ENCODE assay signal across 28 mouse cellular contexts in the genomic region with DNA sequence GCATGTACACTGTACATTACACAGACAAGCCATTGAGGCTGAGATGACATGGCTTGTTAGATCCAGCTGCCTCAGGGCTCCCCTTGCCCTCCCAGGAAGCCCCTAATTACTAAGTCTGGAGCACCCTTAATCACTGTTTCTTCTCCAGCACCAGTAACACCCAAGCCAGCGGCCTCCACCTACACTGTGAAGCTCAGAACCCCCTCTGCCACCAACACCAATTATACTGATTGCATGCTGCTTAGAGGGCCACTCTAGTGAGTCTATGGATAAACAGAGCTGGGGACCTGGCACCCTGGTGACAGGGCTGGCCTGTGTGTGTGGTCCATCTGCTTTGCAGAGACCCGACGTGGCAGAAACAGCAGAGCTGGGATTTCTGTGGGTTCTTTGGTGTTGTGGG. TPM values are rescaled to one million over a fixed set of nuclear protein-coding genes. Genes with fewer than 3 reads are reported as not detected.
A peak's percentile ranks its signal among the peaks of the same experiment; 100 is the strongest.
DNase-seq lines count a peak whose midpoint lies in the region; ATAC-seq and TF ChIP-seq lines count a peak whose summit lies in the region.
"Had no signal": no experiment of that assay in that cellular context is flagged by ENCODE, and none has a peak within 500 bp of the region (broad histone marks: within the 10 kb centered on the region; RNA-seq: fewer than 3 reads in every experiment).

No protein-coding gene starts in this region.

- no peak overlapping the region for H3K4me3 ChIP-seq in forebrain, postnatal 0 days (ENCODE audit: low read depth, low read length)
- H3K4me3 ChIP-seq in forebrain, embryonic 15.5 days = no peak overlapping the region
- H3K4me3 ChIP-seq: embryonic facial prominence, embryonic 10.5 days; embryonic facial prominence, embryonic 12.5 days; forebrain, embryonic 13.5 days had no signal

- no peaks in the 10 kb centered on the region for H3K4me1 ChIP-seq in forebrain, postnatal 0 days (ENCODE audit: insufficient read depth)
- H3K4me1 ChIP-seq in forebrain, embryonic 15.5 days = no peaks in the 10 kb centered on the region
- H3K4me1 ChIP-seq: embryonic facial prominence, embryonic 12.5 days; forebrain, embryonic 13.5 days had no signal

- no peak for DNase-seq in forebrain, postnatal 0 days
- peak; percentile 15 for DNase-seq in brain, embryonic 14.5 days (ENCODE audit: low read depth)
- DNase-seq in retina, embryonic 14.5 days (ENCODE audit: low spot score) = peak; percentile 30
- no peak for DNase-seq in kidney, adult 11 months
- no peak for DNase-seq in cerebellum, postnatal 10 days
- DNase-seq: adrenal gland, adult 8-10 months; adrenal gland, postnatal 14 days; adrenal gland, postnatal 36 days; B cell, adult 2 months; cerebellum, adult 11 months; cerebellum, adult 18-20 months; cerebellum, adult 8-10 months; cerebellum, adult 9-11 months; cerebellum, postnatal 25 days had no signal

- H3K27ac ChIP-seq in forebrain, postnatal 0 days (ENCODE audit: low read depth, low read length) = no peak overlapping the region
- H3K27ac ChIP-seq in forebrain, embryonic 15.5 days (replicated peaks) = no peak overlapping the region
- H3K27ac ChIP-seq: embryonic facial prominence, embryonic 10.5 days; embryonic facial prominence, embryonic 12.5 days; forebrain, embryonic 13.5 days had no signal

- H3K36me3 ChIP-seq in forebrain, postnatal 0 days (ENCODE audit: insufficient read depth) = no peaks in the 10 kb centered on the region
- no peaks in the 10 kb centered on the region for H3K36me3 ChIP-seq in forebrain, embryonic 15.5 days
- H3K36me3 ChIP-seq: embryonic facial prominence, embryonic 10.5 days; embryonic facial prominence, embryonic 12.5 days; G1E had no signal

- peak; percentile 51 for ATAC-seq in forebrain, postnatal 0 days
- ATAC-seq in forebrain, embryonic 15.5 days (replicated peaks) = no peak
- ATAC-seq: activated CD4-positive, CD25-positive, alpha-beta regulatory T cell, adult 4 months; CD4-positive, CD25-positive, alpha-beta regulatory T cell, adult 4 months; forebrain, embryonic 13.5 days; forebrain, embryonic 16.5 days; Patski had no signal

- TF ChIP-seq CTCF in forebrain, postnatal 0 days (IDR thresholded peaks at IDR 0.05; ENCODE audit: low read depth) = no peak
- no peak for TF ChIP-seq CTCF in brain, embryonic 14.5 days (IDR thresholded peaks at IDR 0.05; ENCODE audit: borderline replicate concordance, extremely low read depth, insufficient read depth, insufficient read length)

- H3K9me3 ChIP-seq in forebrain, postnatal 0 days (ENCODE audit: low read length) = no peaks in the 10 kb centered on the region
- no peaks in the 10 kb centered on the region for H3K9me3 ChIP-seq in forebrain, embryonic 15.5 days
- H3K9me3 ChIP-seq: embryonic facial prominence, embryonic 10.5 days; embryonic facial prominence, embryonic 12.5 days; forebrain, embryonic 13.5 days had no signal

- no peak overlapping the region for H3K9ac ChIP-seq in forebrain, postnatal 0 days
- H3K9ac ChIP-seq in forebrain, embryonic 15.5 days (replicated peaks) = no peak overlapping the region
- H3K9ac ChIP-seq: embryonic facial prominence, embryonic 12.5 days; forebrain, embryonic 13.5 days had no signal

- TF ChIP-seq POLR2A in brain, embryonic 14.5 days (IDR thresholded peaks at IDR 0.05; ENCODE audit: borderline replicate concordance, extremely low read depth, insufficient read depth, insufficient read length, poor library complexity, severe bottlenecking) = no peak

- no peak overlapping the region for H3K4me2 ChIP-seq in forebrain, postnatal 0 days (ENCODE audit: low read depth)
- no peak overlapping the region for H3K4me2 ChIP-seq in forebrain, embryonic 15.5 days (replicated peaks)
- H3K4me2 ChIP-seq: embryonic facial prominence, embryonic 12.5 days; forebrain, embryonic 13.5 days had no signal

- H3K27me3 ChIP-seq in forebrain, postnatal 0 days (ENCODE audit: insufficient read depth, low read length) = no peaks in the 10 kb centered on the region
- H3K27me3 ChIP-seq in forebrain, embryonic 15.5 days = no peaks in the 10 kb centered on the region
- H3K27me3 ChIP-seq: embryonic facial prominence, embryonic 12.5 days; forebrain, embryonic 13.5 days; Patski had no signal

- WGBS in forebrain, postnatal 0 days = 57% methylated on average over 3 of the region's 3 CpGs
- WGBS in forebrain, embryonic 15.5 days = 38% methylated on average over 3 of the region's 3 CpGs

RNA-seq across cellular contexts. Expression of gene Krt82, which starts 6.0 kb away (rescaled TPM):
- total RNA-seq in forebrain, postnatal 0 days (2014; rRNA removed) = not detected in 2 replicates
- not detected in 2 replicates for polyA plus RNA-seq in forebrain, postnatal 0 days (2015; fragmentation: Nextera tagmentation; extraction: Ambion mirVana)
- polyA plus RNA-seq in forebrain, embryonic 15.5 days (2015; fragmentation: Nextera tagmentation; extraction: Ambion mirVana) = not detected in 2 replicates
- polyA plus RNA-seq in brain, embryonic 14.5 days (2012; rRNA removed) = not detected in 2 replicates
- total RNA-seq: adrenal gland, adult 18-20 months; adrenal gland, adult 8-10 months; adrenal gland, postnatal 14 days; adrenal gland, postnatal 36 days; CH12.LX; G1E had no signal
- polyA plus RNA-seq: activated CD4-positive, CD25-positive, alpha-beta regulatory T cell, adult 4 months; CD4-positive, CD25-positive, alpha-beta regulatory T cell, adult 4 months; cortical plate, adult 2 months; embryonic facial prominence, embryonic 10.5 days; embryonic facial prominence, embryonic 12.5 days; forebrain, embryonic 11.5 days; forebrain, embryonic 13.5 days; forebrain, embryonic 16.5 days; G1E; Patski had no signal

RNA-seq across cellular contexts. Expression of gene Krt84, which starts 11.9 kb away (rescaled TPM):
- not detected in 2 replicates for total RNA-seq in forebrain, postnatal 0 days (2014; rRNA removed)
- polyA plus RNA-seq in forebrain, postnatal 0 days (2015; fragmentation: Nextera tagmentation; extraction: Ambion mirVana) = not detected in 2 replicates
- polyA plus RNA-seq in forebrain, embryonic 15.5 days (2015; fragmentation: Nextera tagmentation; extraction: Ambion mirVana) = not detected in 2 replicates
- polyA plus RNA-seq in brain, embryonic 14.5 days (2012; rRNA removed) = not detected in 2 replicates
- total RNA-seq: adrenal gland, adult 18-20 months; adrenal gland, adult 8-10 months; adrenal gland, postnatal 14 days; adrenal gland, postnatal 36 days; CH12.LX had no signal
- polyA plus RNA-seq: activated CD4-positive, CD25-positive, alpha-beta regulatory T cell, adult 4 months; CD4-positive, CD25-positive, alpha-beta regulatory T cell, adult 4 months; cortical plate, adult 2 months; embryonic facial prominence, embryonic 10.5 days; embryonic facial prominence, embryonic 14.5 days; forebrain, embryonic 11.5 days; forebrain, embryonic 13.5 days; forebrain, embryonic 16.5 days; G1E; Patski had no signal

RNA-seq across cellular contexts. Expression of gene Krt90, which starts 18.3 kb away (rescaled TPM):
- 0.29 TPM in 1 of 2 replicates, not detected in the other for total RNA-seq in forebrain, postnatal 0 days (2014; rRNA removed)
- polyA plus RNA-seq in forebrain, postnatal 0 days (2015; fragmentation: Nextera tagmentation; extraction: Ambion mirVana) = 0.10 and 0.29 TPM in 2 replicates
- 0.09 TPM in 1 of 2 replicates, not detected in the other for polyA plus RNA-seq in forebrain, embryonic 15.5 days (2015; fragmentation: Nextera tagmentation; extraction: Ambion mirVana)
- 0.10 and 0.11 TPM in 2 replicates for polyA plus RNA-seq in brain, embryonic 14.5 days (2012; rRNA removed)
- total RNA-seq: adrenal gland, adult 18-20 months; adrenal gland, adult 8-10 months; adrenal gland, postnatal 14 days; adrenal gland, postnatal 36 days; CH12.LX; G1E had no signal
- polyA plus RNA-seq: activated CD4-positive, CD25-positive, alpha-beta regulatory T cell, adult 4 months; CD4-positive, CD25-positive, alpha-beta regulatory T cell, adult 4 months; cortical plate, adult 2 months; forebrain, embryonic 13.5 days; G1E had no signal

RNA-seq across cellular contexts. Expression of gene Gm49425, which starts 27.4 kb away (rescaled TPM):
- not detected in 2 replicates for total RNA-seq in forebrain, postnatal 0 days (2014; rRNA removed)
- polyA plus RNA-seq in forebrain, postnatal 0 days (2015; fragmentation: Nextera tagmentation; extraction: Ambion mirVana) = not detected in 2 replicates
- polyA plus RNA-seq in forebrain, embryonic 15.5 days (2015; fragmentation: Nextera tagmentation; extraction: Ambion mirVana) = not detected in 2 replicates
- polyA plus RNA-seq in brain, embryonic 14.5 days (2012; rRNA removed) = not detected in 2 replicates
- total RNA-seq: adrenal gland, adult 18-20 months; adrenal gland, adult 8-10 months; adrenal gland, postnatal 14 days; adrenal gland, postnatal 36 days; CH12.LX; G1E had no signal
- polyA plus RNA-seq: activated CD4-positive, CD25-positive, alpha-beta regulatory T cell, adult 4 months; CD4-positive, CD25-positive, alpha-beta regulatory T cell, adult 4 months; cortical plate, adult 2 months; embryonic facial prominence, embryonic 10.5 days; embryonic facial prominence, embryonic 12.5 days; forebrain, embryonic 11.5 days; forebrain, embryonic 13.5 days; forebrain, embryonic 16.5 days; G1E; Patski had no signal

RNA-seq across cellular contexts. Expression of gene Krt75, which starts 29.2 kb away (rescaled TPM):
- 0.10 and 0.15 TPM in 2 replicates for total RNA-seq in forebrain, postnatal 0 days (2014; rRNA removed)
- polyA plus RNA-seq in forebrain, postnatal 0 days (2015; fragmentation: Nextera tagmentation; extraction: Ambion mirVana) = 0.05 and 0.19 TPM in 2 replicates
- polyA plus RNA-seq in forebrain, embryonic 15.5 days (2015; fragmentation: Nextera tagmentation; extraction: Ambion mirVana) = 0.08 TPM in 1 of 2 replicates, not detected in the other
- 0.06 and 0.07 TPM in 2 replicates for polyA plus RNA-seq in brain, embryonic 14.5 days (2012; rRNA removed)
- total RNA-seq: adrenal gland, adult 18-20 months; adrenal gland, adult 8-10 months; adrenal gland, postnatal 14 days; adrenal gland, postnatal 36 days; CH12.LX had no signal
- polyA plus RNA-seq: CD4-positive, CD25-positive, alpha-beta regulatory T cell, adult 4 months; cortical plate, adult 2 months; forebrain, embryonic 11.5 days; forebrain, embryonic 13.5 days; G1E; Patski had no signal

Comparison
In these comparisons a context has a peak if more than half of its experiments do, and no peak if none do; other contexts are left out.
1. DNase-seq: peak in brain, embryonic 14.5 days (single experiment) and retina, embryonic 14.5 days (single experiment); none in forebrain, postnatal 0 days (single experiment), kidney, adult 11 months (single experiment) and cerebellum, postnatal 10 days (0 of 2).